Mouse (Mus musculus) kidney, adult 2 months (tissue): ENCODE results near the gene Nell2.

Source experiments
- CTCF ChIP-seq: fragments of 200-500 bp; conservative IDR thresholded peaks from 2 replicates; pipeline ENCODE4 v1.5.1; 2011; ENCODE audit warnings: low read depth, mild to moderate bottlenecking, control low read depth, low read length, moderate library complexity, mixed read lengths; ENCODE audit not compliant: insufficient read depth, insufficient read length
- POLR2A ChIP-seq: fragments of 200-500 bp; IDR thresholded peaks from one replicate; pipeline ENCODE4 v1.6.1; 2011; ENCODE audit warnings: low read depth, low read length, control low read depth

- TF ChIP-seq POLR2A (no peak), CTCF (no peak)
Observed at GRCm38 (mm10) chr15:95492201-95492600, 36.2 kb downstream of the Nell2 start.
